Mouse (Mus musculus): ENCODE data around the gene BC049762.

- no peak for TF ChIP-seq MAX (IDR thresholded peaks at IDR 0.05; ENCODE audit: low read depth)
- TF ChIP-seq POLR2AphosphoS2 (IDR thresholded peaks at IDR 0.05; ENCODE audit: insufficient read length, low read depth) = no peak
- TF ChIP-seq POLR2A (IDR thresholded peaks at IDR 0.05; ENCODE audit: insufficient read length, low read depth) = no peak
- TF ChIP-seq MYOD1 (IDR thresholded peaks at IDR 0.05; ENCODE audit: control insufficient read depth in 1 of 3, insufficient read length in 2 of 3, low read depth in 2 of 3) = no peak
- no peak for TF ChIP-seq CEBPB (IDR thresholded peaks at IDR 0.05; ENCODE audit: insufficient read depth, poor library complexity, severe bottlenecking)
- no peak for TF ChIP-seq TCF12 (IDR thresholded peaks at IDR 0.05; ENCODE audit: insufficient read depth, poor library complexity, severe bottlenecking)
- TF ChIP-seq MYOG (IDR thresholded peaks at IDR 0.05; ENCODE audit: control insufficient read depth in 1 of 3, insufficient read depth in 1 of 3, insufficient read length in 2 of 3, low read depth in 2 of 3) = no peak
- TF ChIP-seq E2F4 (IDR thresholded peaks at IDR 0.05; ENCODE audit: insufficient read depth) = no peak
Measured at GRCm38 (mm10) chr11:51211426-51211825, 51.4 kb downstream of the BC049762 start.

Measured in myocyte (in vitro differentiated cells).